Mouse (Mus musculus) cerebellum, adult (tissue): ENCODE data around the gene Chrm2.

Experiments used
- ATAC-seq: cut with Nextera tagmentation; 2 replicates; pipeline ENCODE4 v1.9.2; 2017; ENCODE audit warnings: mild to moderate bottlenecking, moderate library complexity, mixed read lengths; ENCODE audit not compliant: insufficient number of reproducible peaks, low FRiP score, low TSS enrichment

Chrm2 gene

GRCm38 (mm10) chr6:36508469-36508868 is 120.6 kb downstream of the Chrm2 start:
- ATAC-seq, result no peak

GRCm38 (mm10) chr6:36516508-36516907 is 128.6 kb downstream of the Chrm2 start:
- ATAC-seq, result no peak

GRCm38 (mm10) chr6:36517242-36517641 is 129.4 kb downstream of the Chrm2 start:
- no peak for ATAC-seq

- ATAC-seq, result no peak
Measured at GRCm38 (mm10) chr6:36523599-36523998, 135.7 kb downstream of the Chrm2 start.

GRCm38 (mm10) chr6:36528509-36528908 is 140.6 kb downstream of the Chrm2 start:
- ATAC-seq, result no peak

GRCm38 (mm10) chr6:36541247-36541646 is 153.4 kb downstream of the Chrm2 start:
- ATAC-seq, result no peak

GRCm38 (mm10) chr6:36566886-36567285 is 179.0 kb downstream of the Chrm2 start:
- no peak for ATAC-seq
